Mouse (Mus musculus) embryonic fibroblast, embryonic 13.5 days (primary cell): ENCODE data around the gene Hlcs.

ENCODE experiments used
- CTCF ChIP-seq: IDR thresholded peaks from 2 replicates; pipeline ENCODE4 v1.5.1; 2011; ENCODE audit warnings: mild to moderate bottlenecking, control low read depth, low read length, moderate library complexity, borderline replicate concordance; ENCODE audit not compliant: insufficient read depth
- POLR2A ChIP-seq: IDR thresholded peaks from 2 replicates; pipeline ENCODE4 v1.6.1; 2011; ENCODE audit warnings: low read depth, mild to moderate bottlenecking, control low read depth, low read length, moderate library complexity

- no peak for TF ChIP-seq CTCF
- no peak for TF ChIP-seq POLR2A
Measured at GRCm38 (mm10) chr16:94301194-94301593, 12.2 kb downstream of the Hlcs start.
